In the genomic region with DNA sequence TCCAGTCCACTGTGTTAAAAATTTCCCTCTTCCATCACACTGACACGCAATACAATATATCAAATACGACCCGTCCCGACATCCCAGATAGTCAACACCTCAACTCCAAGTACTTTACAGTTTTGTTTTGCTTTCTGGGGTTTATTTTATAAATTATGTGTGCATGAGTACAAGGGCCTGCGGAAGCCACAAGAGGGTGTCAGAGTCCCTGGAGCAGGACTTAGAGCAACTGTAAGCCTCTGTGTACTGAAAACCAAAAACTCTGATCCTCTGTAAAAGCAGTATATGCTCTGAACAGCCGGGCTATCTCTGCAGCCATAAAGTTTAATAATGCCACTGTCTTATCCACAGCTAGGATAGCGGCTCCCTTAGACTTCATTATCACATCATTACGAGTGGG, we compare ENCODE assay signal across 23 mouse cellular contexts. TPM values are rescaled to one million over a fixed set of nuclear protein-coding genes. Genes with fewer than 3 reads are reported as not detected.
DNase-seq lines count a peak whose midpoint lies in the region; ATAC-seq and TF ChIP-seq lines count a peak whose summit lies in the region.
"Had no signal": no experiment of that assay in that cellular context is flagged by ENCODE, and none has a peak within 500 bp of the region (broad histone marks: within the 10 kb centered on the region; RNA-seq: fewer than 3 reads in every experiment).

No protein-coding gene starts in this region.

- no peaks in the 10 kb centered on the region for H3K27me3 ChIP-seq in midbrain, postnatal 0 days (ENCODE audit: insufficient read depth, low read length)
- H3K27me3 ChIP-seq in midbrain, embryonic 15.5 days (replicated peaks): no peaks in the 10 kb centered on the region; the same call in 1 of the 2 replicates
- H3K27me3 ChIP-seq: forebrain, embryonic 15.5 days; hindbrain, embryonic 12.5 days; neural tube, embryonic 12.5 days had no signal

- WGBS in midbrain, postnatal 0 days: 89% methylated on average over 8 of the region's 8 CpGs
- WGBS in midbrain, embryonic 15.5 days: 94% methylated on average over 8 of the region's 8 CpGs

- H3K9me3 ChIP-seq in midbrain, postnatal 0 days (ENCODE audit: low read length): no peaks in the 10 kb centered on the region
- H3K9me3 ChIP-seq in midbrain, embryonic 15.5 days: no peaks in the 10 kb centered on the region
- H3K9me3 ChIP-seq: embryonic facial prominence, embryonic 13.5 days; forebrain, embryonic 15.5 days; hindbrain, embryonic 12.5 days; kidney, embryonic 15.5 days; midbrain, embryonic 10.5 days; neural tube, embryonic 12.5 days had no signal

- H3K9ac ChIP-seq in midbrain, postnatal 0 days (replicated peaks; ENCODE audit: low read length, poor library complexity, severe bottlenecking): no peak overlapping the region
- no peak overlapping the region for H3K9ac ChIP-seq in midbrain, embryonic 15.5 days
- H3K9ac ChIP-seq: embryonic facial prominence, embryonic 13.5 days; forebrain, embryonic 15.5 days; hindbrain, embryonic 12.5 days; kidney, embryonic 15.5 days; neural tube, embryonic 12.5 days had no signal

- peak; percentile 58 for TF ChIP-seq CTCF in layer of hippocampus, adult 2 months (conservative IDR thresholded peaks at IDR 0.05)
- TF ChIP-seq CTCF in midbrain, postnatal 0 days (IDR thresholded peaks at IDR 0.05): peak; percentile 47

- H3K4me3 ChIP-seq in layer of hippocampus, adult 2 months: no peak overlapping the region
- H3K4me3 ChIP-seq in midbrain, postnatal 0 days (ENCODE audit: low read depth, low read length): no peak overlapping the region
- no peak overlapping the region for H3K4me3 ChIP-seq in midbrain, embryonic 15.5 days
- H3K4me3 ChIP-seq: embryonic facial prominence, embryonic 13.5 days; forebrain, embryonic 15.5 days; hindbrain, embryonic 12.5 days; kidney, embryonic 15.5 days; midbrain, embryonic 10.5 days; neural tube, embryonic 12.5 days had no signal

- H3K4me2 ChIP-seq in midbrain, postnatal 0 days (ENCODE audit: low read depth, low read length, poor library complexity, severe bottlenecking): no peak overlapping the region
- H3K4me2 ChIP-seq in midbrain, embryonic 15.5 days: no peak overlapping the region
- H3K4me2 ChIP-seq: embryonic facial prominence, embryonic 13.5 days; forebrain, embryonic 15.5 days; heart, embryonic 11.5 days; hindbrain, embryonic 12.5 days; kidney, embryonic 15.5 days; neural tube, embryonic 12.5 days had no signal

- H3K4me1 ChIP-seq in midbrain, postnatal 0 days (ENCODE audit: insufficient read depth, low read length): no peaks in the 10 kb centered on the region; the same call in 1 of the 2 replicates
- H3K4me1 ChIP-seq in midbrain, embryonic 15.5 days: peaks cover 11% of the 10 kb centered on the region

- ATAC-seq in midbrain, postnatal 0 days (ENCODE audit: low FRiP score): no peak
- ATAC-seq in midbrain, embryonic 15.5 days (replicated peaks): no peak
- no peak for ATAC-seq in megakaryocyte, adult 5-6 weeks (ENCODE audit: poor library complexity, severe bottlenecking)
- ATAC-seq: forebrain, embryonic 15.5 days had no signal

- peak; percentile 4 for DNase-seq in embryo, embryonic 10.5 days (ENCODE audit: low spot score)
- DNase-seq in embryo, embryonic 11 days: no peak
- DNase-seq in layer of hippocampus, adult 2 months (ENCODE audit: low spot score in 2 of 2): no peak
- DNase-seq in layer of hippocampus, adult 9-11 months: no peak
- DNase-seq in midbrain, postnatal 0 days (ENCODE audit: low spot score): no peak
- DNase-seq in cerebellum, postnatal 10 days: no peak
- DNase-seq: adrenal gland, adult 2 months; cerebellum, adult 2 months; heart, postnatal 14 days; layer of hippocampus, postnatal 36 days; thymus, postnatal 36 days had no signal

- no peaks in the 10 kb centered on the region; the same call in 1 of the 2 replicates for H3K36me3 ChIP-seq in midbrain, postnatal 0 days (ENCODE audit: insufficient read depth, low read length)
- H3K36me3 ChIP-seq in midbrain, embryonic 15.5 days (replicated peaks): peaks cover 3% of the 10 kb centered on the region; the same call in 1 of the 2 replicates

- H3K27ac ChIP-seq in layer of hippocampus, adult 2 months: no peak overlapping the region
- no peak overlapping the region for H3K27ac ChIP-seq in midbrain, postnatal 0 days (ENCODE audit: low read depth, low read length)
- no peak overlapping the region for H3K27ac ChIP-seq in midbrain, embryonic 15.5 days
- H3K27ac ChIP-seq: embryonic facial prominence, embryonic 13.5 days; forebrain, embryonic 15.5 days; hindbrain, embryonic 12.5 days; kidney, embryonic 15.5 days; midbrain, embryonic 10.5 days; neural tube, embryonic 12.5 days had no signal

RNA-seq across cellular contexts. Expression of a gene that starts 3.3 kb away (rescaled TPM):
- total RNA-seq in layer of hippocampus, adult 2 months (2021): 1 to 10 TPM; 6.4 to 6.7 TPM
- 4.3 and 5.6 TPM in 2 replicates for total RNA-seq in midbrain, postnatal 0 days (2014; rRNA removed)
- 3.7 and 5.6 TPM in 2 replicates for polyA plus RNA-seq in midbrain, postnatal 0 days (2015; fragmentation: Nextera tagmentation; extraction: Ambion mirVana)
- polyA plus RNA-seq in midbrain, embryonic 15.5 days (2015; fragmentation: Nextera tagmentation; extraction: Ambion mirVana): 9.2 and 10.7 TPM in 2 replicates
- 1.6 and 2.7 TPM in 2 replicates for total RNA-seq in megakaryocyte, adult 5-6 weeks (2015)
- 3.9 and 5.1 TPM in 2 replicates for total RNA-seq in megakaryocyte, adult 5-6 weeks (2017)

RNA-seq across cellular contexts. Expression of a gene that starts 36.9 kb away (rescaled TPM):
- 1 to 10 TPM; 1.7 to 2.7 TPM for total RNA-seq in layer of hippocampus, adult 2 months (2021)
- 3.1 and 3.2 TPM in 2 replicates for total RNA-seq in midbrain, postnatal 0 days (2014; rRNA removed)
- 1.8 and 2.0 TPM in 2 replicates for polyA plus RNA-seq in midbrain, postnatal 0 days (2015; fragmentation: Nextera tagmentation; extraction: Ambion mirVana)
- polyA plus RNA-seq in midbrain, embryonic 15.5 days (2015; fragmentation: Nextera tagmentation; extraction: Ambion mirVana): 1.2 and 1.6 TPM in 2 replicates
- not detected in 2 replicates for total RNA-seq in megakaryocyte, adult 5-6 weeks (2015)
- not detected in 2 replicates for total RNA-seq in megakaryocyte, adult 5-6 weeks (2017)
- total RNA-seq: common myeloid progenitor, adult 5-6 weeks; monocyte, adult 5-6 weeks had no signal
- polyA plus RNA-seq: liver, adult 2 months had no signal
